Mouse (Mus musculus) heart, adult 2 months (tissue): Measurements from ENCODE around the gene Hsd17b11. TPM values are rescaled to one million over a fixed set of nuclear protein-coding genes. Genes with fewer than 3 reads are reported as not detected.
"Not testable (repeated sequence)": the region's sequence is repeated elsewhere in the genome, so short reads cannot be mapped to it uniquely, and the experiment has no call there.

Experiments used
- DNase-seq, 2 experiments: peaks; one replicate each; pipeline ENCODE4 v3.0.0; 2021
- H3K27ac ChIP-seq: fragments of 200-600 bp; 2 replicates; pipeline ENCODE4 v1.8.1; 2022
- H3K27me3 ChIP-seq: fragments of 200-500 bp; 2 replicates; pipeline ENCODE4 v1.6.1; 2012; ENCODE audit warnings: mild to moderate bottlenecking, low read length, inconsistent platforms, mixed read lengths; ENCODE audit not compliant: control insufficient read depth, insufficient read depth
- H3K36me3 ChIP-seq: fragments of 200-500 bp; 2 replicates; pipeline ENCODE4 v1.6.1; 2012; ENCODE audit warnings: low read length, inconsistent platforms; ENCODE audit not compliant: control insufficient read depth, insufficient read depth
- H3K4me1 ChIP-seq: fragments of 200-500 bp; 2 replicates; pipeline ENCODE4 v1.6.1; 2011; ENCODE audit warnings: low read length; ENCODE audit not compliant: control insufficient read depth, insufficient read depth
- H3K4me3 ChIP-seq: fragments of 200-600 bp; 2 replicates; pipeline ENCODE4 v1.8.1; 2022
- H3K79me2 ChIP-seq: fragments of 200-500 bp; replicated peaks from 2 replicates; pipeline ENCODE4 v1.6.1; 2012; ENCODE audit warnings: mild to moderate bottlenecking, inconsistent platforms, low read length, moderate library complexity, mixed read lengths; ENCODE audit not compliant: control insufficient read depth, insufficient read depth
- H3K9ac ChIP-seq: fragments of 200-500 bp; 2 replicates; pipeline ENCODE4 v1.6.1; 2012; ENCODE audit warnings: low read depth, mild to moderate bottlenecking, control low read depth, inconsistent platforms, low read length, mixed read lengths
- CTCF ChIP-seq: fragments of 200-600 bp; IDR thresholded peaks from 2 replicates; pipeline ENCODE4 v1.8.1; 2022; ENCODE audit warnings: antibody characterized with exemption, mild to moderate bottlenecking, moderate library complexity
- EP300 ChIP-seq: fragments of 200-500 bp; IDR thresholded peaks from 2 replicates; pipeline ENCODE4 v1.6.1; 2011; ENCODE audit warnings: low read depth, low read length, control low read depth; ENCODE audit not compliant: insufficient read depth
- POLR2A ChIP-seq: fragments of 200-500 bp; IDR thresholded peaks from 2 replicates; pipeline ENCODE4 v1.6.1; 2011; ENCODE audit warnings: mild to moderate bottlenecking, low read depth, low read length, control low read depth; ENCODE audit not compliant: insufficient read depth
- WGBS: fragments of 180-500 bp; shearing (Covaris S2); methylation state at CpG from one replicate; pipeline ENCODE4 v1.1.7; 2018; 5-methylcytosine and 5-hydroxymethylcytosine counted together
- intact Hi-C: fragments of 180-260 bp; cut with DNase I; formaldehyde crosslinking; loops from one replicate; pipeline ENCODE4 v1.15.1; 2025
- polyA plus RNA-seq: library from polyadenylated mRNA; depleted of rRNA; stranded (reverse); fragments of >200 nt; gene quantifications from 2 replicates; pipeline ENCODE4 v1.2.3, GENCODE M21; 2012
- total RNA-seq, 2 experiments: library from RNA; stranded (reverse); gene quantifications; 2 replicates each; pipeline ENCODE4 v1.2.3; 2021

The Hsd17b11 gene
- total and polyA plus RNA-seq, 3 experiments, result 14.0 to 30.8 (median 23.1) TPM

DNA sequence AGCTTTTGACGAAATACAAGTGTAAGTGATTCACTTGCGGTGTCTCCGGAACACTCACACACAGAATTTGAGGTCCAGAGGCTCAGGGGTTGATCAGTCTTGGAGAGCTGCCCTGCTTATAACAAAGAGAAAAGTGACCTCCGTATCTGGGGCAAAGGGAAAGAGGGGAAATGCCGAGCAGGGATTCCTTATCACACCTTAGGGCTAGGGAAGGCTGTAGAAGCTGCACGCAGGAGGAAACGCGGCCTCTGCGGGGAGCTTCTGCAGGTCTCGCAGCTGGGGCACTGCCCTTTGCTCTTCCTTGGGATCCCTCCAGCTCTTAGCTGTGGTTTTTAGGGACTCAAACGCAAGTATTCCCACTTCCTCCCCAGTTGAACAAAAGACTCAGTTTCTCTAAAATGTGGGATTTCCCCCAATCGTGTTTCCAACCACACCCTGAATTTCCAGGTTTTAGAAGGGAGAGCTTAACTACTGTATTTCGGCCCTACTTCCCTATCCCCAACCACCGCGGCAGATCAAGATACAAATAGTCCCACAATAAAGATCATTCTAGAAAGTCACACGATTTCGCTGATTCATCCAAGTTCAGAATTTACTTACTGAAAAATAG is 3.6 kb upstream of the Hsd17b11 start:
- intact Hi-C loops, result no loop called here
- Histone ChIP-seq H3K27ac (peak overlapping the region; percentile 61), H3K9ac (peak overlapping the region; percentile 10; the same call in 1 of the 2 replicates), H3K79me2 (no peaks in the 10 kb centered on the region), H3K4me3 (no peak overlapping the region; the same call in 1 of the 2 replicates), H3K36me3 (no peaks in the 10 kb centered on the region), H3K4me1 (peaks cover 8% of the 10 kb centered on the region), H3K27me3 (no peaks in the 10 kb centered on the region)
- peak; percentile 35 to 40 for DNase-seq
- no peak for TF ChIP-seq POLR2A
- TF ChIP-seq EP300, result no peak
- no peak for TF ChIP-seq CTCF
- WGBS, result 34% methylated on average over 17 of the region's 17 CpGs

DNA sequence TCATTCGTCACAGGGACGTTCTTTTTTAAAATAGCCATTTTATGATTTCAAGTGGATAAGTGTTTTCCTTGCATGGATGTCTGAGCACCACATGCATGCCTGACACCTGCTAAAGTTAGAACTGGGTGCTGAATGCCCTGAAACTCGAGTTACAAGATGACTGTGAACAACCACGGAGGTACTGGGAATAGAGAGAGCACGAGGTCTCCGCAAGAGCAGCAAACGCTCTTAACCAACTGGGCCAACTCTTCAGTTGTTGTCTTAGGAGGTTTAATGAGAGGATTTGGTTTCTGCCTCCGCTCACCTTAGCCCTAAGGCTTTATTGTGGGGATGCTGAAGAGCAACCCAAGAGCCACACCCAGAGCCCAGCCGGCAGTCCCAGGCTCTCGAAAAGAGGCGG is 3.0 kb upstream of the Hsd17b11 start:
- H3K4me1 ChIP-seq, result peaks cover 12% of the 10 kb centered on the region
- TF ChIP-seq EP300 (no peak), POLR2A (no peak), CTCF (no peak)
- no peaks in the 10 kb centered on the region for H3K79me2 ChIP-seq
- H3K27ac ChIP-seq, result peak overlapping the region; percentile 61; the same call in 1 of the 2 replicates
- H3K27me3 ChIP-seq, result no peaks in the 10 kb centered on the region
- H3K4me3 ChIP-seq, result no peak overlapping the region
- H3K9ac ChIP-seq, result no peak overlapping the region
- DNase-seq, result no peak
- intact Hi-C loops, result loop anchor here (1.0 kb wide), 1 partner anchor 22 kb away; the partner anchor contains the start of gene Nudt9
- 67% methylated on average over 11 of the region's 11 CpGs for WGBS
- 0 out of 2 replicates have a peak, but pooled peaks cover 2% of the 10 kb centered on the region for H3K36me3 ChIP-seq

DNA sequence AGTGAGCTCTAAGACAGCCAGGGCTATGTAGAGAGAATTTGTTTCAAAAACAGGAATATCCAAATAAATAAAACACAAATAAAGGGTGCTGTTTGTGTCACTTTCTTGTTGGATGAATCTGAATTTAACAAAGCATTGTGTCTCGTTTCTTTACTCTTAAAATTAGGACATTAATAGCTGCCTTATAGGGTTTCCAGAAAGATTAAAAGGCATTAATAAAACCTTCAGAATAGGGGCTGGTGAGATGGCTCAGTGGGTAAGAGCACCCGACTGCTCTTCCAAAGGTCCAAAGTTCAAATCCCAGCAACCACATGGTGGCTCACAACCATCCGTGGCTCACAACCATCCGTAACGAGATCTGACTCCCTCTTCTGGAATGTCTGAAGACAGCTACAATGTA is 2.5 kb upstream of the Hsd17b11 start:
- WGBS, result 80% methylated on average over 5 of the region's 5 CpGs
- intact Hi-C loops, result loop anchor here (1.0 kb wide), 1 partner anchor 22 kb away; the partner anchor contains the start of gene Nudt9
- not testable (repeated sequence) for H3K27ac ChIP-seq, H3K36me3 ChIP-seq, H3K27me3 ChIP-seq, DNase-seq, H3K9ac ChIP-seq, H3K4me3 ChIP-seq, H3K79me2 ChIP-seq
- H3K4me1 ChIP-seq, result peaks cover 12% of the 10 kb centered on the region

DNA sequence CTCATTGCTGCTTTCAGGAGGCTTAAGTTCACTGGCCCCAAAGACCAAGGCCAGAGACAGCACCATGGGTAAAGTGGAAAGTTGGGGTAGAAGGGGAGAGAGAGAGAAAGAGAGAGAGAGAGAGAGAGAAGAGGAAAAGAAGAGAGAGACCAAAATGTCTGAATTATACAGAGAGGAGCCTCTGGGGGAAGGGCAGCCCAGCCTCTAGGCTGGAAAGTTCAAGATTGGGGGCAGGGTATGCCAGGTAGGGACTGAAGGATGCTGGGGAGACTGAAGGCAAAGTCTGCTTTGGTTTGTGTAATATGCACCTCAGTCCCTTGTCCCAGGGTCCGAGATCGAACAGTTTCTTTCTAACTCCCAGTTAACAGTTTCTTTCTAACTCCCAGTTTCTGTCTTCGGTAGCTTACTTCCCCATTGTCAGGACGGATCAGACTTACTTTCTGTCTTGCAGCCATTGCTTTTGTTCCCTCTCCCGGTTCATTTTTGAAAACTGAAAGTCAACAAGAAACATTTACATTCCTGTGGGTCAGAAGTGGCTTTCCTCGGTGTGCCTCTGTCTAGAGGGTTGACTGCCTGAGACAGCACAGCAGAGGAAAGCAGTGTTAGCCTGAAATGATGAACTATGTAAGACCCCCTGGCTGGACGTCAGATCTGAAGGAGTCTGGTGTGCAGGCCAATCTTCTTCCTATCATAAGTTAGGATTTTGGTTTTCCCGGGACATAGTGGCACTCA is 1.7 kb upstream of the Hsd17b11 start:
- no peak overlapping the region for H3K9ac ChIP-seq
- DNase-seq, result no peak
- peaks cover 2% of the 10 kb centered on the region; the same call in 1 of the 2 replicates for H3K36me3 ChIP-seq
- no peaks in the 10 kb centered on the region for H3K79me2 ChIP-seq
- H3K4me1 ChIP-seq, result peaks cover 13% of the 10 kb centered on the region
- TF ChIP-seq EP300 (no peak), CTCF (no peak), POLR2A (no peak)
- H3K4me3 ChIP-seq, result no peak overlapping the region
- 78% methylated on average over 8 of the region's 8 CpGs for WGBS
- H3K27me3 ChIP-seq, result no peaks in the 10 kb centered on the region
- intact Hi-C loops, result loop anchor here (1.0 to 2.0 kb wide), 2 partner anchors 23 kb away; partner anchors contain the start of gene Nudt9
- H3K27ac ChIP-seq, result no peak overlapping the region

DNA sequence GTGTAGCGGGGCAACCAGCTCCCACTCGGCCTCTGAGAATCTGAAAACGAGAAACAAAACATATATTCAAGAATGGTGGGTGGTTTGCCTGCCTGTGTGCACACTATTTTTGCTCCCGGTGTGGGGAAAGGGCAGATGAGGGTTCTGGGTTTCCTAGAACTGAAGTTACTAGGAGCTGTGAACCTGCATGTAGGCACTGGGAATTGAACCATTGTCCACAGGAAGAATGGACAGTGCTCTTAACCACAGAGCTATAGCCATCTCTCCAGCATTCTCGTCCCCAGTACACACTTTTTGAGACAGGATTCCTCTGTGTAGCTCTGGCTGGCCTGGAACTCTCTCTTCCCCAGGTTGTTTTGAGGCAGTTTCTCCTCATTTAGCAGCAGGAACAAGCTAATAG is 839 bp upstream of the Hsd17b11 start:
- Histone ChIP-seq H3K9ac (no peak overlapping the region), H3K79me2 (no peaks in the 10 kb centered on the region), H3K4me1 (peaks cover 13% of the 10 kb centered on the region), H3K27me3 (no peaks in the 10 kb centered on the region), H3K36me3 (peaks cover 2% of the 10 kb centered on the region; the same call in 1 of the 2 replicates), H3K4me3 (peak overlapping the region; percentile 90; the same call in 1 of the 2 replicates), H3K27ac (peak overlapping the region; percentile 97)
- intact Hi-C loops, result loop anchor here (2.0 kb wide), 1 partner anchor 22 kb away; no protein-coding TSS in a partner anchor
- TF ChIP-seq CTCF, result no peak
- no peak for TF ChIP-seq POLR2A
- no peak for TF ChIP-seq EP300
- 54% methylated on average over 5 of the region's 5 CpGs for WGBS
- DNase-seq, result peak in 1 of 2 experiments; percentile 26

DNA sequence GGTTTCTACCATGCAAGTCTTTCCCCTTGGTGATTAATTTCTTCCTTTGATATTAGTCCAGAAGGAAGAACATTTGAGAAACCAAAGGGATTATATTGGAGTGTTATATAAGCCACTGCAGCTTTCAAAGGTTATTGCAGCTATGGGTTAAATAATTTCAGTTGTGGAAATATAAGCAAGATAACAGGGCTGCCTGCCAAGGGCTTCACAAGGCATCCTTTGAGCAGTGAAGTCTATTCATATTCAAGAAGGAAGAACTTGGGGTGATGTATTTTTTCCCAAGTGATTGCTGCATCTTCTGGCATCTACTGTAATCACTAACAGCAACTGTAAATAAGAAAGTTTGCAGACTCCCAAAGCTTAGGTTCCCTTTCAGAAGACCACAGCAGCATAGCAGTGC is 10.3 kb downstream of the Hsd17b11 start:
- no peak overlapping the region for H3K4me3 ChIP-seq
- H3K36me3 ChIP-seq, result peaks cover 9% of the 10 kb centered on the region
- no peaks in the 10 kb centered on the region for H3K4me1 ChIP-seq
- no peaks in the 10 kb centered on the region for H3K79me2 ChIP-seq
- H3K27me3 ChIP-seq, result no peaks in the 10 kb centered on the region
- intact Hi-C loops, result no loop called here
- TF ChIP-seq POLR2A (no peak), EP300 (no peak), CTCF (no peak)
- DNase-seq, result no peak
- H3K27ac ChIP-seq, result no peak overlapping the region
- no peak overlapping the region for H3K9ac ChIP-seq
